Mouse (Mus musculus) midbrain, embryonic 11.5 days (tissue): ENCODE results near the gene Rbpjl. TPM values are rescaled to one million over a fixed set of nuclear protein-coding genes. Genes with fewer than 3 reads are reported as not detected.

Experiments used
- ATAC-seq: fragments of 200-750 bp; cut with Nextera tagmentation; 2 replicates; pipeline ENCODE4 v1.8.0; 2017; ENCODE audit warnings: moderate TSS enrichment, moderate library complexity; ENCODE audit not compliant: low FRiP score
- DNase-seq: peaks from one replicate; pipeline ENCODE4 v3.0.0; 2015; ENCODE audit warnings: low spot score; ENCODE audit errors: missing footprints
- H3K27ac ChIP-seq: fragments of 300-500 bp; sonication (generic); 2 replicates; pipeline ENCODE4 v1.5.1; 2014; ENCODE audit warnings: low read depth, low read length
- H3K27me3 ChIP-seq: fragments of 300-500 bp; sonication (generic); 2 replicates; pipeline ENCODE4 v1.6.1; 2014; ENCODE audit warnings: mild to moderate bottlenecking, low read length, moderate library complexity, mixed read lengths; ENCODE audit not compliant: control insufficient read depth, insufficient read depth
- H3K36me3 ChIP-seq: fragments of 300-500 bp; sonication (generic); 2 replicates; pipeline ENCODE4 v1.6.1; 2014; ENCODE audit warnings: mild to moderate bottlenecking, low read length, moderate library complexity, mixed read lengths; ENCODE audit not compliant: control insufficient read depth, insufficient read depth
- H3K4me1 ChIP-seq: fragments of 300-500 bp; sonication (generic); 2 replicates; pipeline ENCODE4 v1.6.1; 2014; ENCODE audit warnings: low read length; ENCODE audit not compliant: control insufficient read depth, insufficient read depth
- H3K4me2 ChIP-seq: fragments of 300-500 bp; sonication (generic); 2 replicates; pipeline ENCODE4 v1.6.1; 2014; ENCODE audit warnings: mild to moderate bottlenecking, moderate library complexity
- H3K4me3 ChIP-seq: fragments of 300-500 bp; sonication (generic); 2 replicates; pipeline ENCODE4 v1.5.1; 2014; ENCODE audit warnings: low read depth, low read length
- H3K9ac ChIP-seq: fragments of 300-500 bp; sonication (generic); 2 replicates; pipeline ENCODE4 v1.6.1; 2014; ENCODE audit warnings: low read length
- H3K9me3 ChIP-seq: fragments of 300-500 bp; sonication (generic); 2 replicates; pipeline ENCODE4 v1.6.1; 2016; ENCODE audit warnings: low read length; ENCODE audit not compliant: control insufficient read depth
- WGBS: fragments of 180-500 bp; shearing (Covaris S2); extraction: QIAGEN DNeasy Blood & Tissue Kit; methylation state at CpG from one replicate; pipeline ENCODE4 v1.1.7; 2014; 5-methylcytosine and 5-hydroxymethylcytosine counted together
- polyA plus RNA-seq: library from polyadenylated mRNA; unstranded; fragments of >200 nt; fragmentation: Nextera tagmentation; extraction: Ambion mirVana; gene quantifications from 2 replicates; pipeline ENCODE4 v1.2.1, GENCODE M21; 2014

The Rbpjl gene
- polyA plus RNA-seq, 1 experiment from 2014 or later = not detected

GRCm38 (mm10) chr2:164386953-164387352 is 16.0 kb upstream of the Rbpjl start:
- H3K4me2 ChIP-seq = no peak overlapping the region
- no peak overlapping the region for H3K4me3 ChIP-seq
- DNase-seq = peak; percentile 90
- H3K9ac ChIP-seq = no peak overlapping the region
- peaks cover 31% of the 10 kb centered on the region for H3K27me3 ChIP-seq
- H3K27ac ChIP-seq = no peak overlapping the region
- H3K36me3 ChIP-seq = no peaks in the 10 kb centered on the region
- H3K9me3 ChIP-seq = no peaks in the 10 kb centered on the region
- 13% methylated on average over 8 of the region's 8 CpGs for WGBS
- no peak for ATAC-seq
- peaks cover 11% of the 10 kb centered on the region for H3K4me1 ChIP-seq

- Histone ChIP-seq H3K9ac (peak within 1 kb of the TSS; percentile 54), H3K36me3 (no peaks in the 10 kb centered on the region), H3K27me3 (peaks cover 31% of the 10 kb centered on the region), H3K27ac (no peak within 1 kb of the TSS), H3K9me3 (no peaks in the 10 kb centered on the region), H3K4me2 (peak within 1 kb of the TSS; percentile 64), H3K4me1 (peaks cover 11% of the 10 kb centered on the region), H3K4me3 (peak within 1 kb of the TSS; percentile 38)
- 1% methylated on average over 17 of the region's 17 CpGs for WGBS
- ATAC-seq (peak; percentile 75), DNase-seq (peak; percentile 87)
Measured at GRCm38 (mm10) chr2:164389020-164389419, 13.9 kb upstream of the Rbpjl start, which contains the start of gene Slpi. TSS of gene Slpi (minus strand) at chr2:164389095.

DNA sequence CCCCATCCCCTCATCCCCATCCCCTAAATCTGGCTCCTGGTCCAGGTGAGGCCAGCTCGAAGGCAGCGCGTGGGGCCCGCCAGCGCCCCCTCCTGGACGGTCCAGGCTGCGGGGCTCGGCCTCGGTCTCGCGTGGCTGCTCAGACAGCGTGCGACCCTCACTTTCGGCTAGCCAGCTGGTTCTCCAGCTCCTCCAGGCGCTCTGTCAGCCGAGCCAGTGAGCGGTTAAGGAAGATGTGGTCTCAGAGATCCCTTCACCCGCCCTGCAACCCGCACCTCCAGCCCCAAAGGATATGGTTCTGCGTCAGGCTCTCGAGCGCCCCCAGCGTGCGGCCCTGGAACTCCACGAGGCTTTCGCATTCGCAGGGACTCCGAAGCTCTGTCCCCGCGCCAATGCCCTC is 13.4 kb upstream of the Rbpjl start:
- ATAC-seq = peak; percentile 72
- H3K9ac ChIP-seq = peak overlapping the region; percentile 54
- no peak overlapping the region for H3K27ac ChIP-seq

GRCm38 (mm10) chr2:164393126-164393525 is 9.8 kb upstream of the Rbpjl start:
- ATAC-seq (no peak), DNase-seq (peak; percentile 75)
- H3K9me3 ChIP-seq = no peaks in the 10 kb centered on the region
- peaks cover 16% of the 10 kb centered on the region for H3K27me3 ChIP-seq
- no peak overlapping the region for H3K4me2 ChIP-seq
- WGBS = 81% methylated on average over 29 of the region's 29 CpGs
- no peak overlapping the region for H3K4me3 ChIP-seq
- H3K9ac ChIP-seq = no peak overlapping the region
- peaks cover 6% of the 10 kb centered on the region; the same call in 1 of the 2 replicates for H3K4me1 ChIP-seq
- no peak overlapping the region for H3K27ac ChIP-seq
- no peaks in the 10 kb centered on the region for H3K36me3 ChIP-seq

More for the DNA sequence above, 13.4 kb upstream of the Rbpjl start:
- WGBS = 0% methylated on average over 30 of the region's 30 CpGs
- H3K36me3 ChIP-seq = no peaks in the 10 kb centered on the region
- H3K4me2 ChIP-seq = peak overlapping the region; percentile 64
- H3K27me3 ChIP-seq = peaks cover 31% of the 10 kb centered on the region
- no peaks in the 10 kb centered on the region for H3K9me3 ChIP-seq
- peak overlapping the region; percentile 38 for H3K4me3 ChIP-seq
- DNase-seq = peak; percentile 100
- H3K4me1 ChIP-seq = peaks cover 11% of the 10 kb centered on the region

DNA sequence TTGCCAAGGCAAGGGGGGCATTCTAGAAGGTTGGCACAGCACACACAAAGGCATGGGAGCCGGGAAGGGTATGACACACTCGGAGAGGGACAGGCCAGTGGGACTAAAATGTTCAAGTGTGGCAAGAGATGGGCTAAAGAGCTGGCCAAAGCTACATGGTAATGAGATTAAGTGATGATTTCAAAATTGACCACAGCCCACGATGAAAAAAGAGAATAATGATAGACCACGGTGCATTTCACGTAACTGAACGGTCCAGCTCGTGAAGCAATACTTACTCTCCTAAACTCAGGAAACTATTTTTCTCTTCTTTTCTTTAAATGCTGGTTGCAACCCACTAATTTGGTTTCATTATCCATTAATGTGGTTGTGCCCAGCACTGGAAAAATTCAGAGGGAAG is 6.9 kb upstream of the Rbpjl start:
- no peak for ATAC-seq
- Histone ChIP-seq H3K4me3 (no peak overlapping the region), H3K4me1 (no peaks in the 10 kb centered on the region; the same call in 1 of the 2 replicates)

DNA sequence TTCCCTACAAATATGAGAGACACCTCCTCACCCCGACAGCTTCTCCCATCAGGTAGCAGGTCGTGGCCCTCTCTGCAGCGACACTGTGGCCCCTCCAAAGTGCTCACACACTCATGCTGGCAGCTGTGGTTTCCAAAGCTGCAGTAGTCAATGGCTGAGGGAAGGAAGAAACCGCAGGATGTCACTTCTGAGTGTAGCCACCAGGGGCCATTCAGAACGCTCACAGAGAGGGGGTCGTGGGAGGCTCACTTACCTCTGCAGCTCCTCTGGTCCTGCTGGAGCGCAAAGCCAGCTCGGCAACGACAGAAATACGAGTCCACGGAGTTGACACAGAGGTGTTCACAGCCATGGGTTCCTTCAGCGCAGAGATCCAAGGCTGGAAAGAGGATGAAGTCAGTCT is 6.0 kb upstream of the Rbpjl start:
- H3K4me1 ChIP-seq = no peaks in the 10 kb centered on the region; the same call in 1 of the 2 replicates
- no peaks in the 10 kb centered on the region for H3K36me3 ChIP-seq
- no peaks in the 10 kb centered on the region for H3K9me3 ChIP-seq
- H3K4me3 ChIP-seq = no peak overlapping the region
- H3K27me3 ChIP-seq = peaks cover 26% of the 10 kb centered on the region
- no peak overlapping the region for H3K4me2 ChIP-seq
- no peak overlapping the region for H3K9ac ChIP-seq
- DNase-seq = no peak
- no peak for ATAC-seq
- H3K27ac ChIP-seq = no peak overlapping the region
- WGBS = 77% methylated on average over 12 of the region's 12 CpGs

More for the DNA sequence above, 6.9 kb upstream of the Rbpjl start:
- Histone ChIP-seq H3K9me3 (no peaks in the 10 kb centered on the region), H3K4me2 (no peak overlapping the region), H3K27ac (no peak overlapping the region), H3K9ac (no peak overlapping the region), H3K36me3 (no peaks in the 10 kb centered on the region), H3K27me3 (peaks cover 18% of the 10 kb centered on the region)
- 90% methylated on average over 7 of the region's 7 CpGs for WGBS
- no peak for DNase-seq

DNA sequence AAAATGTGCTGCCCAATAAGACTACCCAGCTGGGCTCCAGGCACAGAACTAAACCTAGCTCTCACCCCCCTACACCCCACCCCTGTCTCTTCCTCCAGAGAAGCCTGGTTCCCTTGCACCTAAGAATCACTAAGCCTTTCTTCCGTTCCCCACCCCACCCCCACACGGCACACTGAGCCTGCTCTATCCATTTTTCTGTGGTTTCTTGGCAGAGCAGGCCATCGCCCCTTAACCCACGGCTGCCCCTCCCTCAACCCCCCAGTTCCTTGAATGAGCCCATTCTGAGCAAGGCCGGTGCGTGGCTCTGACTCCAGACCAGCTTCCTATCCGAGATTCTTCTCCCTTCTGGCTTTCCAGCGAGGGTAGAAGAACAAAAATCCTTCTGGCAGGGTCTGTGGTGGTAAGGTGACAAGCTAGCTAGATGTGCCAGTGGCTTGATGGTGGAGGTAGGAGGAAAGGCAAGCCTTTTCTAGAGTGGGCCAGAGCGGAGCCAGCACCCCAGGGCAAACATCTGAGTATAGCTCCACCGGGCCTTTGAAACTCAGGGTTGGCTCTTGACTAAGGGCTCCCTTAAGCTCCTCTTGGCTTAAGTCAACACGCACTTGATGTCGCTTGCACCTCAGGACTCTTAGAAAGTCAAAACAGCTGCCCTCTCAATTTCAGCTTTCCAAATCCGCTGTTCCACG is 598 bp downstream of the Rbpjl start:
- Histone ChIP-seq H3K27ac (no peak overlapping the region), H3K4me2 (no peak overlapping the region), H3K36me3 (no peaks in the 10 kb centered on the region), H3K4me1 (peaks cover 5% of the 10 kb centered on the region; the same call in 1 of the 2 replicates), H3K4me3 (no peak overlapping the region), H3K27me3 (peaks cover 90% of the 10 kb centered on the region), H3K9ac (no peak overlapping the region), H3K9me3 (no peaks in the 10 kb centered on the region)
- no peak; the same call in 1 of the 2 replicates for ATAC-seq
- WGBS = 10% methylated on average over 14 of the region's 14 CpGs
- DNase-seq = no peak

DNA sequence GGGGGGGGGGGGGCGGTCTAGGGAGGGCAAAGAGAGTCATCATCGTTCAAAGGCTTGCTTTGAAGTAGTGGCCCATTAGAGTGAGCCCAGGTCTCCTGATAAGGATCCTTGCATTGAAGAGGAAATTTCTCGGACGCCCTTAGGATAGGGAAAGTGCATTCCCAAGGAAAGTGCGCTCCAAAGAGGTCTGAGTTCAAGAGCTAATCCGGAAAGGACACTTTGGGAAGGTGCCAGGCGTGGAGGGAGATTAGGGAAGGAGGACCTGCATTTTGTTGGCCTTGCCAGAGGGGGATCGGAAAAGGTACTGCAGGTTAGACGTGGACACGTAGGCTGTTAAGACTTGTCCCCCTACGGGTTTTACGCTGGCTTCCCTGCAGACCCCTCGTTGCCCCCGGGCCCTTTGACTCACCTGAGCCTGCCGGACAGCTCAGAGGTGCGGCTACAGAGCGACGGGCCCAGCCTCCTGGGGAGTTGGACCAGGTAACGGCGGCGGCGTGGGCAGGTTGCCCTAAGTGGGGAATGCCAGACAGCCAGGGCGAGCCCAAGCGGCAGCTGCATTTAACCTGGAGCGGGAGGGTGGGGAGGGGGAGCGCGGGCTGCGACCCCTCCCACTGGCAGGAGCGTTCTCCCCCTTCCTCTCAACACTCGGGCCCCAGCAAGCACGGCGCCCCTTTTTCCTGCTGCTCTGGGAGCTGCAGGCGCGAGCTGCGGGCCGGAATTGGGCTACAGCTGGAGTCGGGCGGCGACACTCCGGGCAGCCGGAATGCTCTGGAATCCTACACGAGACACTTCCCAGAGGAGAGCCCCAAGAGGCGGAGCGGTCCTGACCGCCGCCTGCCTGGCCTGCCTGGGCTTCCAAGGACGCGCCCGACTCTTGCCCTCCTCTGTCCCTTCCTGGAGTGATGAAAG is 1.4 kb downstream of the Rbpjl start:
- H3K4me1 ChIP-seq = peaks cover 5% of the 10 kb centered on the region; the same call in 1 of the 2 replicates
- WGBS = 2% methylated on average over 45 of the region's 49 CpGs
- peak overlapping the region; percentile 12 for H3K4me3 ChIP-seq
- H3K27me3 ChIP-seq = peaks cover 95% of the 10 kb centered on the region
- H3K9me3 ChIP-seq = no peaks in the 10 kb centered on the region
- H3K36me3 ChIP-seq = no peaks in the 10 kb centered on the region
- DNase-seq (peak; percentile 88), ATAC-seq (no peak)
- no peak overlapping the region for H3K27ac ChIP-seq
- H3K4me2 ChIP-seq = peak overlapping the region; percentile 33
- H3K9ac ChIP-seq = peak overlapping the region; percentile 14; the same call in 1 of the 2 replicates
